Mouse (Mus musculus) lung, postnatal 0 days (tissue): ENCODE results near the gene Abca9.

Experiments
- CTCF ChIP-seq: IDR thresholded peaks from 2 replicates; pipeline ENCODE4 v1.5.1; 2016; ENCODE audit warnings: antibody characterized with exemption, mild to moderate bottlenecking
- EP300 ChIP-seq: IDR thresholded peaks from 2 replicates; pipeline ENCODE4 v1.6.1; 2016; ENCODE audit warnings: antibody characterized with exemption, mild to moderate bottlenecking, control low read depth

- no peak for TF ChIP-seq CTCF
- TF ChIP-seq EP300: no peak
These were observed 3.2 kb upstream of the Abca9 start for GRCm38 (mm10) chr11:110171212-110171611.
